Mouse (Mus musculus) heart, postnatal 0 days (tissue): ENCODE results near the gene Ak8.

ENCODE experiments used
- CTCF ChIP-seq: IDR thresholded peaks from 2 replicates; pipeline ENCODE4 v1.5.1; 2016; ENCODE audit warnings: antibody characterized with exemption, control low read depth, low read depth
- EP300 ChIP-seq: IDR thresholded peaks from 2 replicates; pipeline ENCODE4 v1.6.1; 2016; ENCODE audit warnings: antibody characterized with exemption, low read depth

DNA sequence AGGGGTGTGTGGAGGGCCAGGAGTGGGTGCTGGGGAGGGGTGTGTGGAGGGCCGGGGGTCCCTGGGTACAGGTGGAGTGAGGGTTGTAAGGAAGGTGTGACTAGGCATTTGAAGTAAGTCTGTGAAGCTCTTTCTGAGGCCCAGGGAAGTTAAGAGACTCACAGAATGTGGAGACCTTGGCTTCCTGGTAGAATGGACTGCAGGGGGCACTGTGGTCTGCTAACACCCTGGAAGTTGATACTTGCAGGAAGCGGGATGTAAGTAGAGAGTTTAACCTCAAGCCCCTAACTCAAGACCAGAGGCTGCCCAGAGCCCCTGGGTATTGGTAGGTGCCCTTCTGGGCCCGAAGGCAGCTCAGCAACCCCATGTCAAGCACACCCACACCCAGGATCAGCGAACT lies 56.2 kb downstream of the Ak8 start:
- peak; percentile 71 for TF ChIP-seq CTCF
- TF ChIP-seq EP300 = no peak
